Mouse (Mus musculus) liver, embryonic 14.5 days (tissue): Measurements from ENCODE around the gene Glmn.

ENCODE experiments used
- CTCF ChIP-seq: IDR thresholded peaks from 2 replicates; pipeline ENCODE4 v1.5.1; 2016; ENCODE audit warnings: antibody characterized with exemption, low read depth, control low read depth
- EP300 ChIP-seq: IDR thresholded peaks from 2 replicates; pipeline ENCODE4 v1.6.1; 2016; ENCODE audit warnings: antibody characterized with exemption, low read depth

GRCm38 (mm10) chr5:107541696-107542095, 56.0 kb downstream of the Glmn start:
- no peak for TF ChIP-seq CTCF
- TF ChIP-seq EP300, result no peak
